Mouse (Mus musculus) MEL (cell line): ENCODE data around the gene Kcnh7. TPM values are rescaled to one million over a fixed set of nuclear protein-coding genes. Genes with fewer than 3 reads are reported as not detected.

ENCODE experiments used
- DNase-seq: peaks from one replicate; pipeline ENCODE4 v3.0.0; 2011; ENCODE audit warnings: low read depth, low spot score
- H3K27ac ChIP-seq: 2 replicates; pipeline ENCODE4 v1.5.1; 2012; ENCODE audit warnings: low read depth, mild to moderate bottlenecking, control low read depth, low read length, moderate library complexity; ENCODE audit not compliant: control insufficient read depth
- H3K27me3 ChIP-seq, 2 experiments: fragments of 150-350 bp in 1 of 2; sonication (generic) in 1 of 2; 2 replicates each; pipeline ENCODE4 v1.6.1; 2012; ENCODE audit warnings: low read length in 2 of 2, mild to moderate bottlenecking in 2 of 2, improper control_type of control experiment in 1 of 2, moderate library complexity in 1 of 2; ENCODE audit not compliant: insufficient read depth in 2 of 2, control insufficient read depth in 1 of 2
- H3K36me3 ChIP-seq, 2 experiments: 2 replicates each; pipeline ENCODE4 v1.6.1; 2012 to 2014; ENCODE audit warnings: low read length in 2 of 2, improper control_type of control experiment in 1 of 2, inconsistent platforms in 1 of 2, mild to moderate bottlenecking in 1 of 2; ENCODE audit not compliant: insufficient read depth in 2 of 2, control insufficient read depth in 1 of 2
- H3K4me1 ChIP-seq, 2 experiments: fragments of 150-350 bp in 1 of 2; sonication (generic) in 1 of 2; 2 replicates each; pipeline ENCODE4 v1.6.1; 2012; ENCODE audit warnings: low read length in 2 of 2, improper control_type of control experiment in 1 of 2, mild to moderate bottlenecking in 1 of 2; ENCODE audit not compliant: insufficient read depth in 2 of 2, control insufficient read depth in 1 of 2
- H3K4me3 ChIP-seq, 2 experiments: fragments of 150-350 bp in 1 of 2; sonication (generic) in 1 of 2; 2 replicates each; pipeline ENCODE4 v1.5.1; 2012; ENCODE audit warnings: low read depth in 2 of 2, low read length in 2 of 2, mild to moderate bottlenecking in 2 of 2, moderate library complexity in 2 of 2, control low read depth in 1 of 2, improper control_type of control experiment in 1 of 2; ENCODE audit not compliant: control insufficient read depth in 1 of 2, insufficient read depth in 1 of 2
- H3K79me2 ChIP-seq: 2 replicates; pipeline ENCODE4 v1.6.1; 2012; ENCODE audit warnings: mild to moderate bottlenecking, low read length, moderate library complexity; ENCODE audit not compliant: control insufficient read depth, poor library complexity, insufficient read depth
- H3K9ac ChIP-seq: 2 replicates; pipeline ENCODE4 v1.6.1; 2012; ENCODE audit warnings: low read depth, mild to moderate bottlenecking, control low read depth, low read length, moderate library complexity; ENCODE audit not compliant: control insufficient read depth, poor library complexity, severe bottlenecking
- H3K9me3 ChIP-seq: fragments of 150-350 bp; sonication (generic); replicated peaks from 2 replicates; pipeline ENCODE4 v1.6.1; 2012; ENCODE audit warnings: mild to moderate bottlenecking, low read length, improper control_type of control experiment, moderate library complexity; ENCODE audit not compliant: insufficient read depth
- BHLHE40 ChIP-seq: IDR thresholded peaks from 2 replicates; pipeline ENCODE4 v1.6.1; 2012; ENCODE audit warnings: low read depth, mild to moderate bottlenecking, inconsistent platforms, low read length, improper control_type of control experiment, borderline replicate concordance
- ELF1 ChIP-seq: IDR thresholded peaks from 2 replicates; pipeline ENCODE4 v1.6.1; 2014; ENCODE audit warnings: low read depth, mild to moderate bottlenecking, inconsistent platforms, low read length, improper control_type of control experiment, moderate library complexity
- ETS1 ChIP-seq: IDR thresholded peaks from 2 replicates; pipeline ENCODE4 v1.6.1; 2012; ENCODE audit warnings: low read depth, mild to moderate bottlenecking, inconsistent platforms, low read length, improper control_type of control experiment, moderate library complexity
- GABPA ChIP-seq: IDR thresholded peaks from 2 replicates; pipeline ENCODE4 v1.6.1; 2012; ENCODE audit warnings: low read depth, mild to moderate bottlenecking, inconsistent platforms, low read length, improper control_type of control experiment, moderate library complexity
- HCFC1 ChIP-seq: IDR thresholded peaks from 2 replicates; pipeline ENCODE4 v1.6.1; 2012; ENCODE audit warnings: low read depth, mild to moderate bottlenecking, inconsistent platforms, low read length, improper control_type of control experiment, moderate library complexity
- MAFK ChIP-seq: IDR thresholded peaks from 2 replicates; pipeline ENCODE4 v1.6.1; 2011; ENCODE audit warnings: low read depth, mild to moderate bottlenecking, low read length, improper control_type of control experiment, borderline replicate concordance
- MAZ ChIP-seq: IDR thresholded peaks from 2 replicates; pipeline ENCODE4 v1.6.1; 2012; ENCODE audit warnings: low read depth, mild to moderate bottlenecking, inconsistent platforms, low read length, improper control_type of control experiment
- MEF2A ChIP-seq: IDR thresholded peaks from 2 replicates; pipeline ENCODE4 v1.6.1; 2014; ENCODE audit warnings: low read depth, mild to moderate bottlenecking, inconsistent platforms, low read length, improper control_type of control experiment; ENCODE audit not compliant: poor library complexity, insufficient replicate concordance, severe bottlenecking; ENCODE audit errors: extremely low read depth
- MXI1 ChIP-seq: IDR thresholded peaks from 2 replicates; pipeline ENCODE4 v1.6.1; 2011; ENCODE audit warnings: mild to moderate bottlenecking, low read depth, low read length, improper control_type of control experiment
- NELFE ChIP-seq: IDR thresholded peaks from 2 replicates; pipeline ENCODE4 v1.6.1; 2011; ENCODE audit warnings: low read depth, low read length, improper control_type of control experiment
- NRF1 ChIP-seq: IDR thresholded peaks from 2 replicates; pipeline ENCODE4 v1.6.1; 2014; ENCODE audit warnings: low read depth, mild to moderate bottlenecking, inconsistent platforms, low read length, improper control_type of control experiment, moderate library complexity; ENCODE audit not compliant: poor library complexity, insufficient read depth, severe bottlenecking
- POLR2A ChIP-seq, 2 experiments: IDR thresholded peaks; 2 replicates each; pipeline ENCODE4 v1.6.1; 2011 to 2012; ENCODE audit warnings: low read length in 2 of 2, mild to moderate bottlenecking in 2 of 2, control low read depth in 1 of 2, improper control_type of control experiment in 1 of 2, low read depth in 1 of 2, moderate library complexity in 1 of 2; ENCODE audit not compliant: control insufficient read depth in 1 of 2, insufficient read depth in 1 of 2, poor library complexity in 1 of 2
- RAD21 ChIP-seq: IDR thresholded peaks from 2 replicates; pipeline ENCODE4 v1.6.1; 2011; ENCODE audit warnings: mild to moderate bottlenecking, low read depth, low read length, improper control_type of control experiment
- SIN3A ChIP-seq: IDR thresholded peaks from 2 replicates; pipeline ENCODE4 v1.6.1; 2012; ENCODE audit warnings: low read length, improper control_type of control experiment, inconsistent platforms
- SMC3 ChIP-seq: IDR thresholded peaks from 2 replicates; pipeline ENCODE4 v1.6.1; 2011; ENCODE audit warnings: low read depth, low read length, improper control_type of control experiment
- TAL1 ChIP-seq: IDR thresholded peaks from 2 replicates; pipeline ENCODE4 v1.6.1; 2012; ENCODE audit warnings: mild to moderate bottlenecking, inconsistent platforms, low read length, moderate library complexity, mixed read lengths
- UBTF ChIP-seq: IDR thresholded peaks from 2 replicates; pipeline ENCODE4 v1.6.1; 2012; ENCODE audit warnings: low read depth, mild to moderate bottlenecking, inconsistent platforms, low read length, improper control_type of control experiment, moderate library complexity, borderline replicate concordance; ENCODE audit not compliant: insufficient read depth
- USF1 ChIP-seq: IDR thresholded peaks from 2 replicates; pipeline ENCODE4 v1.6.1; 2014; ENCODE audit warnings: low read depth, mild to moderate bottlenecking, inconsistent platforms, low read length, improper control_type of control experiment, moderate library complexity
- USF2 ChIP-seq, 2 experiments: IDR thresholded peaks; 2 replicates each; pipeline ENCODE4 v1.6.1; 2011 to 2012; ENCODE audit warnings: improper control_type of control experiment in 2 of 2, low read length in 2 of 2, borderline replicate concordance in 1 of 2, inconsistent platforms in 1 of 2, low read depth in 1 of 2, mild to moderate bottlenecking in 1 of 2; ENCODE audit not compliant: insufficient read depth in 1 of 2
- ZKSCAN1 ChIP-seq: IDR thresholded peaks from 2 replicates; pipeline ENCODE4 v1.6.1; 2012; ENCODE audit warnings: low read depth, mild to moderate bottlenecking, inconsistent platforms, low read length, improper control_type of control experiment, moderate library complexity
- polyA plus RNA-seq, 2 experiments: library from polyadenylated mRNA; stranded (reverse) in 1 of 2; unstranded in 1 of 2; fragments of >175 nt in 1 of 2; fragments of >200 nt in 1 of 2; gene quantifications; 2 replicates each; pipeline versions ENCODE4 v1.2.1 to v1.2.4; 2012; ENCODE audit warnings: low replicate concordance in 2 of 2, low read depth in 1 of 2; ENCODE audit not compliant: insufficient read length in 2 of 2, insufficient read depth in 1 of 2, missing spikeins in 1 of 2
- total RNA-seq: library from RNA; depleted of rRNA; stranded (reverse); fragments of 300-350 nt; gene quantifications from 2 replicates; pipeline ENCODE4 v1.2.3, GENCODE M21; 2012

Gene Kcnh7
- total and polyA plus RNA-seq, 3 experiments, result under 0.01 to 0.13 TPM; not detected in 1

- no peaks in the 10 kb centered on the region for H3K4me1 ChIP-seq
- no peak overlapping the region for H3K4me3 ChIP-seq
- no peak for DNase-seq
- no peaks in the 10 kb centered on the region for H3K79me2 ChIP-seq
- TF ChIP-seq ELF1 (no peak), SMC3 (no peak), UBTF (no peak), TAL1 (no peak), MXI1 (no peak), MAZ (no peak), RAD21 (no peak), POLR2A (IDR thresholded peaks at IDR 0.05; ENCODE audit: control insufficient read depth in 1 of 2, insufficient read depth in 1 of 2, low read depth in 1 of 2, low read length in 2 of 2, poor library complexity in 1 of 2) (no peak), USF2 (IDR thresholded peaks at IDR 0.05; ENCODE audit: borderline replicate concordance in 1 of 2, insufficient read depth in 1 of 2, low read depth in 1 of 2, low read length in 2 of 2) (no peak), NRF1 (no peak), GABPA (no peak), ZKSCAN1 (no peak), MEF2A (no peak), SIN3A (no peak), NELFE (no peak)
- H3K9me3 ChIP-seq, result no peaks in the 10 kb centered on the region
- H3K36me3 ChIP-seq, result no peaks in the 10 kb centered on the region
- H3K27me3 ChIP-seq, result no peaks in the 10 kb centered on the region
- no peak overlapping the region for H3K9ac ChIP-seq
- H3K27ac ChIP-seq, result no peak overlapping the region
Observed at GRCm38 (mm10) chr2:63153701-63154100, 30.4 kb downstream of the Kcnh7 start.

- no peaks in the 10 kb centered on the region for H3K4me1 ChIP-seq
- no peak for DNase-seq
- no peaks in the 10 kb centered on the region for H3K27me3 ChIP-seq
- no peaks in the 10 kb centered on the region for H3K79me2 ChIP-seq
- no peaks in the 10 kb centered on the region for H3K9me3 ChIP-seq
- H3K27ac ChIP-seq, result no peak overlapping the region
- H3K4me3 ChIP-seq, result no peak overlapping the region
- TF ChIP-seq SMC3 (no peak), USF1 (no peak), RAD21 (no peak), HCFC1 (no peak), MAFK (no peak), UBTF (no peak), ETS1 (no peak), BHLHE40 (no peak)
- no peaks in the 10 kb centered on the region for H3K36me3 ChIP-seq
- H3K9ac ChIP-seq, result no peak overlapping the region
Observed at GRCm38 (mm10) chr2:63127762-63128516, 56.1 kb downstream of the Kcnh7 start.
